Mouse (Mus musculus) kidney, adult 2 months (tissue): ENCODE results near the gene Plpp3. TPM values are rescaled to one million over a fixed set of nuclear protein-coding genes. Genes with fewer than 3 reads are reported as not detected.

Experiments
- DNase-seq: peaks from one replicate; pipeline ENCODE4 v3.0.0; 2021
- H3K27ac ChIP-seq: fragments of 200-500 bp; 2 replicates; pipeline ENCODE4 v1.5.1; 2012; ENCODE audit warnings: low read depth, low read length, control low read depth, inconsistent platforms; ENCODE audit not compliant: insufficient read depth
- H3K27me3 ChIP-seq: fragments of 200-500 bp; replicated peaks from 2 replicates; pipeline ENCODE4 v1.6.1; 2012; ENCODE audit warnings: mild to moderate bottlenecking, moderate library complexity, low read length, inconsistent platforms; ENCODE audit not compliant: control insufficient read depth, insufficient read depth
- H3K36me3 ChIP-seq: fragments of 200-500 bp; 2 replicates; pipeline ENCODE4 v1.6.1; 2012; ENCODE audit warnings: mild to moderate bottlenecking, moderate library complexity, low read length, inconsistent platforms; ENCODE audit not compliant: control insufficient read depth, insufficient read depth
- H3K4me1 ChIP-seq: fragments of 200-500 bp; 2 replicates; pipeline ENCODE4 v1.6.1; 2011; ENCODE audit warnings: low read length; ENCODE audit not compliant: control insufficient read depth, insufficient read depth
- H3K4me3 ChIP-seq: fragments of 200-500 bp; 2 replicates; pipeline ENCODE4 v1.5.1; 2011; ENCODE audit warnings: mild to moderate bottlenecking, low read depth, low read length, control low read depth; ENCODE audit not compliant: insufficient read depth
- CTCF ChIP-seq: fragments of 200-500 bp; conservative IDR thresholded peaks from 2 replicates; pipeline ENCODE4 v1.5.1; 2011; ENCODE audit warnings: low read depth, mild to moderate bottlenecking, control low read depth, low read length, moderate library complexity, mixed read lengths; ENCODE audit not compliant: insufficient read depth, insufficient read length
- POLR2A ChIP-seq: fragments of 200-500 bp; IDR thresholded peaks from one replicate; pipeline ENCODE4 v1.6.1; 2011; ENCODE audit warnings: low read depth, low read length, control low read depth
- WGBS: fragments of 180-500 bp; shearing (Covaris S2); methylation state at CpG from one replicate; pipeline ENCODE4 v1.1.7; 2018; 5-methylcytosine and 5-hydroxymethylcytosine counted together
- polyA plus RNA-seq: library from polyadenylated mRNA; depleted of rRNA; stranded (reverse); fragments of >200 nt; gene quantifications from 2 replicates; pipeline ENCODE4 v1.2.3, GENCODE M21; 2012

Gene Plpp3
- polyA plus RNA-seq, 1 experiment, result 77.7 TPM

GRCm38 (mm10) chr4:105271166-105271565 lies 114.0 kb downstream of the Plpp3 start:
- TF ChIP-seq POLR2A (no peak), CTCF (no peak)
- Histone ChIP-seq H3K4me3 (no peak overlapping the region), H3K4me1 (peaks cover 9% of the 10 kb centered on the region), H3K27me3 (no peaks in the 10 kb centered on the region), H3K27ac (no peak overlapping the region), H3K36me3 (no peaks in the 10 kb centered on the region)
- no peak for DNase-seq
- WGBS, result 62% methylated on average over 6 of the region's 6 CpGs

GRCm38 (mm10) chr4:105273034-105273433 lies 115.9 kb downstream of the Plpp3 start:
- H3K4me3 ChIP-seq, result no peak overlapping the region
- H3K36me3 ChIP-seq, result no peaks in the 10 kb centered on the region
- no peak overlapping the region for H3K27ac ChIP-seq
- TF ChIP-seq POLR2A (no peak), CTCF (no peak)
- DNase-seq, result no peak
- H3K27me3 ChIP-seq, result no peaks in the 10 kb centered on the region
- 88% methylated on average over 2 of the region's 2 CpGs for WGBS
- peaks cover 16% of the 10 kb centered on the region for H3K4me1 ChIP-seq

- Histone ChIP-seq H3K4me1 (peaks cover 19% of the 10 kb centered on the region), H3K4me3 (no peak overlapping the region), H3K27me3 (no peaks in the 10 kb centered on the region), H3K36me3 (no peaks in the 10 kb centered on the region), H3K27ac (no peak overlapping the region)
- DNase-seq, result no peak
- 78% methylated on average over 4 of the region's 4 CpGs for WGBS
- no peak for TF ChIP-seq CTCF
- no peak for TF ChIP-seq POLR2A
These were observed 116.3 kb downstream of the Plpp3 start for GRCm38 (mm10) chr4:105273486-105273885.

GRCm38 (mm10) chr4:105275616-105276015 lies 118.5 kb downstream of the Plpp3 start:
- 59% methylated on average over 3 of the region's 3 CpGs for WGBS

GRCm38 (mm10) chr4:105276062-105276795 lies 119.1 kb downstream of the Plpp3 start:
- H3K4me3 ChIP-seq, result no peak overlapping the region
- H3K27ac ChIP-seq, result peak overlapping the region; percentile 64
- DNase-seq, result peak; percentile 57
- TF ChIP-seq POLR2A (no peak), CTCF (no peak)
- peaks cover 38% of the 10 kb centered on the region for H3K4me1 ChIP-seq
- no peaks in the 10 kb centered on the region for H3K27me3 ChIP-seq
- WGBS, result 62% methylated on average over 14 of the region's 14 CpGs
- H3K36me3 ChIP-seq, result no peaks in the 10 kb centered on the region

More at GRCm38 (mm10) chr4:105275616-105276015, 118.5 kb downstream of the Plpp3 start:
- Histone ChIP-seq H3K27me3 (no peaks in the 10 kb centered on the region), H3K4me1 (peaks cover 38% of the 10 kb centered on the region), H3K4me3 (no peak overlapping the region), H3K36me3 (no peaks in the 10 kb centered on the region), H3K27ac (peak overlapping the region; percentile 61)
- no peak for TF ChIP-seq POLR2A
- no peak for TF ChIP-seq CTCF
- DNase-seq, result no peak

- 70% methylated on average over 9 of the region's 9 CpGs for WGBS
- H3K36me3 ChIP-seq, result no peaks in the 10 kb centered on the region
- DNase-seq, result no peak
- TF ChIP-seq POLR2A (no peak), CTCF (no peak)
- no peaks in the 10 kb centered on the region for H3K27me3 ChIP-seq
- peaks cover 38% of the 10 kb centered on the region for H3K4me1 ChIP-seq
- H3K4me3 ChIP-seq, result no peak overlapping the region
- H3K27ac ChIP-seq, result peak overlapping the region; percentile 79
These were observed 121.0 kb downstream of the Plpp3 start for GRCm38 (mm10) chr4:105278161-105278560.

GRCm38 (mm10) chr4:105278571-105279410 lies 121.6 kb downstream of the Plpp3 start:
- H3K4me1 ChIP-seq, result peaks cover 38% of the 10 kb centered on the region
- H3K27ac ChIP-seq, result peak overlapping the region; percentile 79
- WGBS, result 40% methylated on average over 15 of the region's 15 CpGs
- H3K4me3 ChIP-seq, result no peak overlapping the region
- peak; percentile 85 for DNase-seq
- no peaks in the 10 kb centered on the region for H3K36me3 ChIP-seq
- no peak for TF ChIP-seq CTCF
- TF ChIP-seq POLR2A, result no peak
- no peaks in the 10 kb centered on the region for H3K27me3 ChIP-seq
